In genomic region chr13:63552291-63552932, GRCm38 (mm10) we compare ENCODE assay signal across 8 mouse cellular contexts. TPM values are rescaled to one million over a fixed set of nuclear protein-coding genes. Genes with fewer than 3 reads are reported as not detected.
DNase-seq lines count a peak whose midpoint lies in the region; ATAC-seq and TF ChIP-seq lines count a peak whose summit lies in the region.

No protein-coding gene starts in this region.

- TF ChIP-seq CTCF in kidney, adult 2 months (conservative IDR thresholded peaks at IDR 0.05; ENCODE audit: insufficient read depth, insufficient read length, low read depth, low read length): no peak

- H3K9ac ChIP-seq in embryonic facial prominence, embryonic 11.5 days (replicated peaks; ENCODE audit: low read length): no peak overlapping the region
- no peak overlapping the region for H3K9ac ChIP-seq in hindbrain, embryonic 16.5 days (ENCODE audit: low read depth, low read length)

- H3K9me3 ChIP-seq in embryonic facial prominence, embryonic 11.5 days (replicated peaks; ENCODE audit: control insufficient read depth, low read length): no peaks in the 10 kb centered on the region
- no peaks in the 10 kb centered on the region for H3K9me3 ChIP-seq in hindbrain, embryonic 16.5 days (ENCODE audit: control insufficient read depth, low read length)

- no peaks in the 10 kb centered on the region for H3K27me3 ChIP-seq in kidney, adult 2 months (replicated peaks; ENCODE audit: control insufficient read depth, insufficient read depth, low read length)
- no peaks in the 10 kb centered on the region for H3K27me3 ChIP-seq in embryonic facial prominence, embryonic 11.5 days (ENCODE audit: control insufficient read depth, insufficient read depth, low read length)
- H3K27me3 ChIP-seq in hindbrain, embryonic 16.5 days (replicated peaks; ENCODE audit: control insufficient read depth, insufficient read depth, low read length): no peaks in the 10 kb centered on the region

- H3K36me3 ChIP-seq in kidney, adult 2 months (ENCODE audit: control insufficient read depth, insufficient read depth, low read length): no peaks in the 10 kb centered on the region
- H3K36me3 ChIP-seq in embryonic facial prominence, embryonic 11.5 days (replicated peaks; ENCODE audit: control insufficient read depth, insufficient read depth, low read depth, low read length): no peaks in the 10 kb centered on the region
- no peaks in the 10 kb centered on the region for H3K36me3 ChIP-seq in hindbrain, embryonic 16.5 days (ENCODE audit: control insufficient read depth, insufficient read depth, low read length)

- peaks cover 18% of the 10 kb centered on the region; the same call in 1 of the 2 replicates for H3K4me1 ChIP-seq in kidney, adult 2 months (ENCODE audit: control insufficient read depth, insufficient read depth, low read length)
- H3K4me1 ChIP-seq in embryonic facial prominence, embryonic 11.5 days (ENCODE audit: control insufficient read depth, insufficient read depth, low read length): peaks cover 8% of the 10 kb centered on the region; the same call in 1 of the 2 replicates
- H3K4me1 ChIP-seq in hindbrain, embryonic 16.5 days (ENCODE audit: control insufficient read depth, insufficient read depth, low read depth, low read length): peaks cover 56% of the 10 kb centered on the region

- 53% methylated on average over 10 of the region's 10 CpGs for WGBS in kidney, adult 2 months
- 72% methylated on average over 10 of the region's 10 CpGs for WGBS in embryonic facial prominence, embryonic 11.5 days
- 25% methylated on average over 10 of the region's 10 CpGs for WGBS in hindbrain, embryonic 16.5 days

- ATAC-seq in embryonic facial prominence, embryonic 11.5 days (replicated peaks; ENCODE audit: insufficient number of reproducible peaks, low FRiP score, low TSS enrichment, low read depth): peak; percentile 31; the same call in 1 of the 2 replicates
- peak; percentile 77 for ATAC-seq in hindbrain, embryonic 16.5 days

- no peak overlapping the region for H3K4me2 ChIP-seq in embryonic facial prominence, embryonic 11.5 days (ENCODE audit: low read depth, low read length)
- peak overlapping the region; percentile 35 for H3K4me2 ChIP-seq in hindbrain, embryonic 16.5 days (ENCODE audit: low read length)

- no peak overlapping the region for H3K27ac ChIP-seq in kidney, adult 2 months (ENCODE audit: insufficient read depth, low read depth, low read length)
- no peak overlapping the region for H3K27ac ChIP-seq in embryonic facial prominence, embryonic 11.5 days (replicated peaks; ENCODE audit: low read depth, low read length)
- H3K27ac ChIP-seq in hindbrain, embryonic 16.5 days (ENCODE audit: low read depth, low read length): peak overlapping the region; percentile 67

- intact Hi-C loops in left cerebral cortex, postnatal 4 days (cut with DNase I): no loop called here

- peak; percentile 29 for DNase-seq in kidney, adult 2 months
- DNase-seq in kidney, adult 8-10 months: no peak
- peak; percentile 96 for DNase-seq in Muller cell, postnatal 12 days (ENCODE audit: inconsistent ontology term)
- no peak for DNase-seq in embryonic facial prominence, embryonic 11.5 days (ENCODE audit: low spot score)
- peak; percentile 97 for DNase-seq in left cerebral cortex, postnatal 4 days
- DNase-seq in retina, postnatal 1 day: peak; percentile 95
- no peak for DNase-seq in embryo, embryonic 9.5 days (ENCODE audit: extremely low spot score)

- no peak overlapping the region for H3K4me3 ChIP-seq in kidney, adult 2 months (ENCODE audit: insufficient read depth, low read depth, low read length)
- no peak overlapping the region for H3K4me3 ChIP-seq in embryonic facial prominence, embryonic 11.5 days (ENCODE audit: low read depth, low read length)
- no peak overlapping the region for H3K4me3 ChIP-seq in hindbrain, embryonic 16.5 days (ENCODE audit: low read length)

- TF ChIP-seq POLR2A in kidney, adult 2 months (IDR thresholded peaks at IDR 0.05; ENCODE audit: low read depth, low read length): no peak

RNA-seq across cellular contexts. Expression of gene Ptch1, which starts 21.0 kb away (rescaled TPM):
- polyA plus RNA-seq in kidney, adult 2 months (2012; rRNA removed): 17.5 and 19.6 TPM in 2 replicates
- polyA plus RNA-seq in embryonic facial prominence, embryonic 11.5 days (2014; fragmentation: Nextera tagmentation; extraction: Ambion mirVana): 24.9 and 27.4 TPM in 2 replicates
- polyA plus RNA-seq in hindbrain, embryonic 16.5 days (2015; fragmentation: Nextera tagmentation; extraction: Ambion mirVana): 15.3 and 17.3 TPM in 2 replicates
- 10 to 100 TPM; 37.5 to 40.9 TPM for total RNA-seq in left cerebral cortex, postnatal 4 days (2021)

RNA-seq across cellular contexts. Expression of gene Fancc, which starts 55.3 kb away (rescaled TPM):
- 9.0 and 9.8 TPM in 2 replicates for polyA plus RNA-seq in kidney, adult 2 months (2012; rRNA removed)
- polyA plus RNA-seq in embryonic facial prominence, embryonic 11.5 days (2014; fragmentation: Nextera tagmentation; extraction: Ambion mirVana): 21.8 and 25.9 TPM in 2 replicates
- 15.7 and 16.0 TPM in 2 replicates for polyA plus RNA-seq in hindbrain, embryonic 16.5 days (2015; fragmentation: Nextera tagmentation; extraction: Ambion mirVana)
- total RNA-seq in left cerebral cortex, postnatal 4 days (2021): 10 to 100 TPM; 10.8 to 11.3 TPM

Comparison
In these comparisons a context has a peak if more than half of its experiments do, and no peak if none do; other contexts are left out.
1. DNase-seq: peak in kidney, adult 2 months (single experiment), Muller cell, postnatal 12 days (single experiment), left cerebral cortex, postnatal 4 days (single experiment) and retina, postnatal 1 day (single experiment); none in kidney, adult 8-10 months (0 of 2), embryonic facial prominence, embryonic 11.5 days (single experiment) and embryo, embryonic 9.5 days (single experiment).